Mouse (Mus musculus) forebrain, embryonic 12.5 days (tissue): ENCODE results near the gene Aurkaip1. TPM values are rescaled to one million over a fixed set of nuclear protein-coding genes. Genes with fewer than 3 reads are reported as not detected.

Source experiments
- ATAC-seq: fragments of 200-750 bp; cut with Nextera tagmentation; 2 replicates; pipeline ENCODE4 v1.8.0; 2017; ENCODE audit warnings: moderate TSS enrichment; ENCODE audit not compliant: low FRiP score
- H3K27ac ChIP-seq: fragments of 300-500 bp; sonication (generic); 2 replicates; pipeline ENCODE4 v1.5.1; 2016; ENCODE audit warnings: mild to moderate bottlenecking
- H3K27me3 ChIP-seq: fragments of 300-500 bp; sonication (generic); 2 replicates; pipeline ENCODE4 v1.6.1; 2016; ENCODE audit warnings: mild to moderate bottlenecking
- H3K36me3 ChIP-seq: fragments of 300-500 bp; sonication (generic); replicated peaks from 2 replicates; pipeline ENCODE4 v1.6.1; 2016; ENCODE audit warnings: mild to moderate bottlenecking
- H3K4me1 ChIP-seq: fragments of 300-500 bp; sonication (generic); 2 replicates; pipeline ENCODE4 v1.6.1; 2016
- H3K4me2 ChIP-seq: fragments of 300-500 bp; sonication (generic); 2 replicates; pipeline ENCODE4 v1.6.1; 2016; ENCODE audit warnings: mild to moderate bottlenecking, moderate library complexity
- H3K4me3 ChIP-seq: fragments of 300-500 bp; sonication (generic); replicated peaks from 2 replicates; pipeline ENCODE4 v1.5.1; 2016; ENCODE audit warnings: mild to moderate bottlenecking
- H3K9ac ChIP-seq: fragments of 300-500 bp; sonication (generic); 2 replicates; pipeline ENCODE4 v1.6.1; 2016; ENCODE audit warnings: mild to moderate bottlenecking
- H3K9me3 ChIP-seq: fragments of 300-500 bp; sonication (generic); 2 replicates; pipeline ENCODE4 v1.6.1; 2016
- WGBS: fragments of 180-500 bp; shearing (Covaris S2); methylation state at CpG from one replicate; pipeline ENCODE4 v1.1.7; 2016; 5-methylcytosine and 5-hydroxymethylcytosine counted together
- polyA plus RNA-seq: library from polyadenylated mRNA; unstranded; fragments of >200 nt; fragmentation: Nextera tagmentation; extraction: Ambion mirVana; gene quantifications from 2 replicates; pipeline ENCODE4 v1.2.1, GENCODE M21; 2016

Aurkaip1 gene
- polyA plus RNA-seq, 1 experiment from 2014 or later, result 131 TPM

DNA sequence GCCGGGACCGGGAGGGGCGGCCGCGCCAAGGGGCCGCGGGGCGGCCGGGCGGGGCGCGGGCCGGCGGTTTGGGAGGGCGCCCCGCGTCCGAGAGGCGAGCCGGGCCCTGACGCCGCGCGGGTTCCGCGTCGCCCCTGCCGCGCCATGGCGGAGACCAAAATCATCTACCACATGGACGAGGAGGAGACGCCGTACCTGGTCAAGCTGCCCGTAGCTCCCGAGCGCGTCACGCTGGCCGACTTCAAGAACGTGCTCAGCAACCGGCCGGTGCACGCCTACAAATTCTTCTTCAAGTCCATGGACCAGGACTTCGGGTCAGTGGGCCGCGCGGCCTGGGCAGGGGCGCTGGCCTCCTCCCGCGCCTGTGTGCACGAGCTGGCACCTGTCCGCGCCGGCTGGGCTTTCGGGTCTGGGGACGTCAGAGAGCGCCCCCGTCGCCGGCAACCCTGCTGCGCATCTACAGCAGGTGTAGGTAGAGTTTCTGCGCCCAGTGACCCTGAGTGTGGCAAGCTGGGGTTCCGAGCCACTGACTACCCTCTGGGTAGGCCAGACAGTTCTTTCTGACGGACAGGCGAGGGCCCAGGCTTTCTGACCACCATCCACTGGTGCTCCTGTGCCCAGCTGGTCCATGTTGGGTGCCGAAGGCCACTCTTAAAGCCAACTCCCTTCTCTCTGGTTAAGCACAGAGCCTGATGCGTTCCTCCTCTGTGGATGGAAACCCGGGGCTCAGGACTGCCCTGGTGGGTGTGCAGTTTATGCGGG, 16.7 kb downstream of the Aurkaip1 start:
- H3K9ac ChIP-seq, result peak overlapping the region; percentile 90
- H3K9me3 ChIP-seq, result no peaks in the 10 kb centered on the region
- 2% methylated on average over 62 of the region's 69 CpGs for WGBS
- H3K36me3 ChIP-seq, result 0 out of 2 replicates have a peak, but pooled peaks cover under 1% of the 10 kb centered on the region
- H3K4me1 ChIP-seq, result peaks cover 33% of the 10 kb centered on the region
- peak overlapping the region; percentile 77 for H3K4me2 ChIP-seq
- H3K27ac ChIP-seq, result peak overlapping the region; percentile 68; the same call in 1 of the 2 replicates
- ATAC-seq, result peak; percentile 13
- peak overlapping the region; percentile 84 for H3K4me3 ChIP-seq
- 0 out of 2 replicates have a peak, but pooled peaks cover 2% of the 10 kb centered on the region for H3K27me3 ChIP-seq

DNA sequence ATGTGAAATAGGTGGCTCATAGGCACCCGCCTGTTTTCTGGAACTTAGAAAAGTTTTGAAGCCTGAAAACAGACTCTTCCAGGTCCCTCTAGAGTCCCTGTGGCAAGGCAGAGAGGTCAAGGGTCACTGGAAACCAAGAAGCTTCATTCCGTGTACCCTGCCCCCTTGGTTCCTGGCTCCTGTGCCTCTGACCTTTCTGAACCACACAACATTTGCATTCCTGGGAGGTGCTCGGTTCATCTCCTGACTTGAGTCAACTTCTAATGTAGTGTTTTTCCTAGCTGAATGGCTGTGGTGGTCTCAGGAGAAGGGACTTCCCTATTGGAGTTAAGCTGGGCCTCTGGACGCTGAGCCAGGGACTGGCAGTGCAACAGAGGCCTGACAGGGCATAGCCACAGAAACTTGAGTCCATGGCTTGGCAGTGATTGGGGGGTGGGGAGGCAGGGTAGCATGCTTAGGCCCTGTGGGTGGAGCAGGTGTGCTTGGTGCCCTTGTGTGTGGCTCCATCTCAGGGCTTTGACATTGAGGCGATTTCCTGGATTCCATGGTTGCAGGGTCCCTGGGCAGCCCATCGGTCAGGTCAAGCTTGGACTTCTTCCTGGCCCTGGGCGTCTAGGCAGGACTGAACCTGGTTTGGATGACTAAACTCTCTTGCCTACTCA, 17.5 kb downstream of the Aurkaip1 start:
- Histone ChIP-seq H3K4me1 (peaks cover 33% of the 10 kb centered on the region), H3K4me2 (peak overlapping the region; percentile 77), H3K4me3 (peak overlapping the region; percentile 84), H3K9me3 (no peaks in the 10 kb centered on the region), H3K27ac (no peak overlapping the region), H3K36me3 (0 out of 2 replicates have a peak, but pooled peaks cover 7% of the 10 kb centered on the region), H3K27me3 (no peaks in the 10 kb centered on the region), H3K9ac (peak overlapping the region; percentile 90)
- WGBS, result 62% methylated on average over 7 of the region's 7 CpGs
- no peak for ATAC-seq

DNA sequence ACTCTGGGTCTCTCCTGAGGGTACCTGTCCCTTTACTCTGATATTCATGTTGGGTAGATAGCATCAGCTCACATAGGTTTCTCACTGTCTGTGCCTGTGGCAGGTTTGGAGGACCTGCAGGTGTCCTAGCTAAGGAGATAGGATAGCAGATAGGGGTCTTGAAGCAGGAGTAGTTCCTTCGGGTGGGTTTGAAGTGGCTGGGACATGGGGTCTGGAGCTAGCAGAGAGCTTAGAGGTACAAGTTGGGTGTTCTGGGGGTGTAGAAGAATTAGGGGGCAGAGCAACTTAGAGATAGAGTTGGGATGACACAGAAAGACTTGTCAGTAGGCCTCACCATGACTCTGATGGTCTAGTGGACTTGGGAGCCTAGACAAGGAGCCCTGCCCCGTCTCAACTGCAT, 18.3 kb downstream of the Aurkaip1 start:
- H3K27ac ChIP-seq, result no peak overlapping the region
- H3K27me3 ChIP-seq, result no peaks in the 10 kb centered on the region
- peaks cover 33% of the 10 kb centered on the region for H3K4me1 ChIP-seq
- H3K36me3 ChIP-seq, result peaks cover 15% of the 10 kb centered on the region
- no peaks in the 10 kb centered on the region for H3K9me3 ChIP-seq
- WGBS, result 91% methylated on average over 2 of the region's 2 CpGs
- 0 out of 2 replicates have a peak overlapping the region, but pooled peaks have one; percentile 90 for H3K9ac ChIP-seq
- H3K4me2 ChIP-seq, result peak overlapping the region; percentile 77
- ATAC-seq, result no peak
- no peak overlapping the region for H3K4me3 ChIP-seq

DNA sequence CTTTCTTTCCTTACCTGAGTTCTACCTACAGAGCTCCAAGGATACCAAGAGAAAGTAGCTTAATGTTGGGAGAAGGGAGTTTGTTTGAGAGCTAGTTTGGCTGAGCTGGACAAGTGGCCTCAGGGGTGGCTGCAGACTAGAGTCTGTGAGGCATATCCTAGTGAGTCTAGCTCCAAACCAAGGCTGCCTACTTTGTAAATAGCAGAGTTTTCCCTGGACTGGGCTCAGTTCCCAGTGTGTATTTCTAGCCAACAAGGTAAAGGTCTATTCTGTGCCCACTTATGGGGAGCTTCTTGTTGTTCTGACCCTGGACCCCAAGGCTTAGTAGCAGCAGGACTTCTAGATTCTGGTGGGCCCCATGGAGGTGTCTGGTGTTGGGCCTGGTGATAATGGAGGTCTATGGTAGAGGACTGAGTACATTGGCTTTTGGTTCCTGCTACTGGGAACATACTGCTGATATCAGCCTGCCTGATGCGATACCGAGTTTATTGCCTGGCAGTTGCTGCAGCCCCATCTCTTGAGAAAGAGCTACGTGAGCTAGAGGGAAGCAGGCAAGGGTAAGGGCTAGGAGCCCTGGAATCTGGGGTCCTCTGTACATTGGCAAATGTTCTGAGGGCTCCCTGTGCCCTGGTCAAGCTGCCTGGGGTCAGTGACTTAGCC, 18.9 kb downstream of the Aurkaip1 start:
- 92% methylated on average over 3 of the region's 3 CpGs for WGBS
- H3K4me2 ChIP-seq, result 0 out of 2 replicates have a peak overlapping the region, but pooled peaks have one; percentile 77
- 0 out of 2 replicates have a peak overlapping the region, but pooled peaks have one; percentile 90 for H3K9ac ChIP-seq
- H3K36me3 ChIP-seq, result peaks cover 20% of the 10 kb centered on the region
- no peaks in the 10 kb centered on the region for H3K27me3 ChIP-seq
- no peak overlapping the region for H3K4me3 ChIP-seq
- no peaks in the 10 kb centered on the region for H3K9me3 ChIP-seq
- peaks cover 33% of the 10 kb centered on the region for H3K4me1 ChIP-seq
- no peak overlapping the region for H3K27ac ChIP-seq
- ATAC-seq, result no peak

DNA sequence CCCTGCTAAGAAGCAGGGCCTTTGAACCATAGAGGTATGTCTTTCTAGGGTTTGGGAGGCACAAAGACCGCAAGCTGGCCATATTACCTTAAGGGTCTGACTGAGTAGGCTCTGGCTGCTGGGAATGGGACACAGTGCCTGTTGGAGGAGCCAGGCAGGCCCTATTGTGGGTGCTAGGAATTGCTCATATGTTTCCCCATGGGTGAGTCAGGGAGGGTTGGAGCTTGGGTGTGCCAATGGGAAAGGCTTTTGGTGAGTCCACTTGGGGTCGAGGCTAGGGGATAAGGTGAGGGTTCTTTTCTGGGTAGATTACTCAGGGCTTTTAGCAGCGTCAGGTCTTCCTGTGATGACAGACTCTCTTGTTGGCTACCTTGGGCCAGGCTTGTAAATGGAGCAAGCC, 20.3 kb downstream of the Aurkaip1 start:
- no peaks in the 10 kb centered on the region for H3K9me3 ChIP-seq
- H3K9ac ChIP-seq, result no peak overlapping the region; the same call in 1 of the 2 replicates
- H3K27ac ChIP-seq, result no peak overlapping the region
- no peak overlapping the region for H3K4me2 ChIP-seq
- no peaks in the 10 kb centered on the region for H3K27me3 ChIP-seq
- peaks cover 32% of the 10 kb centered on the region for H3K4me1 ChIP-seq
- H3K36me3 ChIP-seq, result peaks cover 35% of the 10 kb centered on the region
- ATAC-seq, result no peak
- no peak overlapping the region for H3K4me3 ChIP-seq
- 91% methylated on average over 3 of the region's 3 CpGs for whole genome bisulfite sequencing

DNA sequence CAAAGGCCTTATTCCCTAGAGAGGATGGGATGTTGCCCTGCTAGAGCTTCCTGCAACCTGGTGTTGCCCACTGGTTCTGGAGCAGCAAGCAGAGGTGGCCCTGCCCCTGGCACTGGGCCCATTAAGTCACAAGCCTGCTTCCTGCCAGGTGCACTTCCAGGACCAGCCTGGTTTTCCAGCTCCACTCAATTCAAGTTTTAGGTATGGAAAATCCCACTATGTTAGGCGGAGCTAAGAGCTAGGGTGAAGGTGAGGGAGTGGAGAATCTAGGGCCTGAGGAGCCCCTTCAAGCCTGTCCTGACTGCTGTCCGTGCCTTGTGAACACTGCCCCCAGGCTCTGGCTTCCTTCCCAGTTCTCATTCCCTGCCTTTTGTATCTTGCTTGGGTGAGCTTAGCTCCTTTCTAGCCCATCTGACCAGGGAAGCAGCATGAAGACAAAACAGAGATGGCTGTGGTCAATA, 20.9 kb downstream of the Aurkaip1 start:
- 89% methylated on average over 2 of the region's 2 CpGs for whole genome bisulfite sequencing
- Histone ChIP-seq H3K9me3 (no peaks in the 10 kb centered on the region), H3K4me1 (peaks cover 26% of the 10 kb centered on the region), H3K4me2 (no peak overlapping the region), H3K36me3 (peaks cover 41% of the 10 kb centered on the region), H3K27ac (peak overlapping the region; percentile 25; the same call in 1 of the 2 replicates), H3K9ac (peak overlapping the region; percentile 17; the same call in 1 of the 2 replicates), H3K27me3 (no peaks in the 10 kb centered on the region), H3K4me3 (no peak overlapping the region)
- no peak for ATAC-seq

DNA sequence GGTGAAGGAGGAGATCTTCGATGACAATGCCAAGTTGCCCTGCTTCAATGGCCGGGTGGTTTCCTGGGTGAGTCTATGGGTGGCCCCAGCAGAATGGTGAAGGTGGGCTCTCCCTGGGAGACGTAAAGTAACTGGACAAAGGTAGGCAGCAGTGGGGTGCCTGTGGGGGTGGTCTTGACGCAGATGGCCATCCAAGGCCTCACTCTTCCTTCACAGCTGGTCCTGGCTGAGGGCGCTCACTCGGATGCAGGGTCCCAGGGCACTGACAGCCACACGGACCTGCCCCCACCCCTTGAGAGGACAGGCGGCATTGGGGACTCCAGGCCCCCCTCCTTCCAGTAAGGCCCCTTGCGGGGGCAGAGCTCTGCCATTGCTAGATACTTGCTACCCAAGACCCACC, 22.3 kb downstream of the Aurkaip1 start:
- peaks cover 55% of the 10 kb centered on the region for H3K36me3 ChIP-seq
- 90% methylated on average over 9 of the region's 9 CpGs for WGBS

DNA sequence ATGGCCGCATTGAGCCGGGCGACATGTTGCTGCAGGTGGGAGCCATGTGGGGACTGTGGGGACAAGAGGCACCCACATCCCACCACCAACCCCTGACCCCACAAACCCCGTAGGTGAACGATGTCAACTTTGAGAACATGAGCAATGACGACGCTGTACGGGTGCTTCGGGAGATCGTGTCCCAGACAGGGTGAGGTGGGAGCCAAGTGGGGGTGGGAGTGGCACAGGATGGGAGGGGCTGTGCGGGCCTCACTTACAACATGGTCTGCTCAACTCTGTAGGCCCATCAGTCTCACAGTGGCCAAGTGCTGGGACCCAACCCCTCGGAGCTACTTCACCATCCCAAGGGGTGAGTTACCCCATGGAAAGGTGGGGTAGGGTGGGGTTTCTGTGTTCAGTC, 23.9 kb downstream of the Aurkaip1 start:
- 93% methylated on average over 12 of the region's 12 CpGs for WGBS
- Histone ChIP-seq H3K9me3 (no peaks in the 10 kb centered on the region), H3K27me3 (no peaks in the 10 kb centered on the region), H3K4me2 (no peak overlapping the region), H3K36me3 (peaks cover 71% of the 10 kb centered on the region), H3K4me1 (peaks cover 5% of the 10 kb centered on the region), H3K9ac (no peak overlapping the region), H3K4me3 (no peak overlapping the region), H3K27ac (no peak overlapping the region)
- ATAC-seq, result no peak

More for the DNA sequence above, 22.3 kb downstream of the Aurkaip1 start:
- Histone ChIP-seq H3K4me2 (no peak overlapping the region), H3K27me3 (no peaks in the 10 kb centered on the region), H3K9me3 (no peaks in the 10 kb centered on the region), H3K9ac (no peak overlapping the region), H3K27ac (no peak overlapping the region), H3K4me3 (no peak overlapping the region), H3K4me1 (peaks cover 21% of the 10 kb centered on the region)
- ATAC-seq, result no peak

DNA sequence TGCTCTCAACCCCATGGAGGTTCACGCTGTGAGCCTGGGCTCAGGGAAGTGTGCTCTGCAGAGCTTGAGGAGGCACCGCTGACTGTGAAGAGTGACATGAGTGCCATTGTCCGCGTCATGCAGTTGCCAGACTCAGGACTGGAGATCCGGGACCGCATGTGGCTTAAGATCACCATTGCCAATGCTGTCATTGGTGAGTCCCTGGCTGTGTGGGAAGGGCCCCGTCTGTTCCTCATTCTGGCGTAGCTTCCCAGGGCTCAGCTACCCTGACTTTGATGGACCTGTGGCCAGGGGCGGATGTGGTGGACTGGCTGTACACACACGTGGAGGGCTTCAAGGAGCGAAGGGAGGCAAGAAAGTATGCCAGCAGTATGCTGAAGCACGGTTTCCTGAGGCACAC, 25.0 kb downstream of the Aurkaip1 start:
- 90% methylated on average over 12 of the region's 12 CpGs for WGBS
- Histone ChIP-seq H3K9me3 (no peaks in the 10 kb centered on the region), H3K27ac (no peak overlapping the region), H3K4me2 (no peak overlapping the region), H3K4me3 (no peak overlapping the region), H3K36me3 (peaks cover 82% of the 10 kb centered on the region), H3K9ac (no peak overlapping the region), H3K27me3 (no peaks in the 10 kb centered on the region), H3K4me1 (no peaks in the 10 kb centered on the region)
- ATAC-seq, result no peak

DNA sequence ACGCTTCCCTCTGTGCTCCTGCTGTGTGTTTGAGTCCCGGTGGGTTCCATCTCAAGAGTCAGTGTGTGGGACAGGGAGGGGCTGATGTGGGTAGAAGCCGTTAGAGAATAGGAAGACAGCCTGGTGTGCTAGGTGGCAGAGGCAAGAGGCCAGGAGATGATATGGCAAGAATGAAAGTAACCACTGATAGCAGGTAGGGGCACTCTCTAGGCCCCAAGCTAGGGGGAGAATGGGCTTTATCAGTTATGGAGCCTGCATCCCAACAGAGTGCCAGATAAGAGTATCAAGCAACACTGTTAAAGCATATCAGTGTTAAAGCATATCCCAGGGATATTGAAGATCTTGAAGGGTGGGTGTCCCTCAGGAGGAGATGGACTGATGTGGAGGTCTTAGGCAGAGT, 25.8 kb downstream of the Aurkaip1 start:
- Histone ChIP-seq H3K36me3 (peaks cover 88% of the 10 kb centered on the region), H3K27ac (no peak overlapping the region), H3K4me2 (no peak overlapping the region), H3K4me1 (no peaks in the 10 kb centered on the region), H3K9ac (no peak overlapping the region), H3K9me3 (no peaks in the 10 kb centered on the region), H3K27me3 (no peaks in the 10 kb centered on the region), H3K4me3 (no peak overlapping the region)
- WGBS, result 83% methylated on average over 3 of the region's 3 CpGs
- no peak for ATAC-seq

DNA sequence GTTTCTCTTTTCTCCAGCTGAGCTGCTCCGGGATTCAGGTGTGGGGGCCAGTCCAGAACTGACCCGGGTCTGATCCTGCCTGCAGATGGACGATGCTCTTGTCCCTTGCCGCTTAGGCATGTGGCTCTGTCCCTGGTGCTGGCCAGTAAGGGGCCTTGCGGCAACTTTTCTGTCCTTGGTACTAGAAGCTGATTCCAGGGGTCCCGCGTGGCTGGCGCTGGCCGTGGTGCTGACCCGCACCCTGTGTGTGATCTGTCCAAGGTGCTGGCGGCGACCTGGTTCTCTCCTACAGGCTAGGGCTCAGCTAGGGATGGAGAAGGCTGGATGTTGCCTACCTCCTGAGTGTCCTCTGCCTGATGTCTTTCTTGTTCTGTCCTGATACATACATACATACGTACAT, 28.2 kb downstream of the Aurkaip1 start:
- 30% methylated on average over 13 of the region's 13 CpGs for WGBS
- no peaks in the 10 kb centered on the region for H3K4me1 ChIP-seq
- H3K4me3 ChIP-seq, result no peak overlapping the region
- peaks cover 74% of the 10 kb centered on the region for H3K36me3 ChIP-seq
- no peaks in the 10 kb centered on the region for H3K27me3 ChIP-seq
- no peak for ATAC-seq
- no peak overlapping the region for H3K9ac ChIP-seq
- H3K4me2 ChIP-seq, result no peak overlapping the region
- H3K9me3 ChIP-seq, result no peaks in the 10 kb centered on the region
- no peak overlapping the region for H3K27ac ChIP-seq

DNA sequence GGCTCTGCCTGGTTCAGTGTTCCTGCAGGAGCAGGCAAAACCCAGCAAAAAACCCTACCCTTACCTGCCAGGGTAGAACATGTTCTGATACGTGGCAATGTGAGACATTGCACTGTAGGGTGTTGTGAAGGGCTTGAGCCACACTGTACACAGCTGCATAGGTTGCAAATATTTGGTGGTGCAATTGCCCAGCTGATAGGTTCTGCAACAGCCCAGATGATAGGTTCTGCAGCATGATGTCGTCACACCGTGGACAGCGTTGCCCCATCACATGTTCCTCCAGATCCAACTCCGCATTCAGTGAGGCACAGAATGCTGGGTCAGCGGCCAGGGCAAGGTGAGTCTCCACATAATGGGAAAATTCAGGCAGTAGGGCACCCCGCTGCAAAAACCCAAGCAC, 30.7 kb downstream of the Aurkaip1 start:
- no peaks in the 10 kb centered on the region for H3K9me3 ChIP-seq
- no peak overlapping the region for H3K4me2 ChIP-seq
- H3K36me3 ChIP-seq, result peaks cover 72% of the 10 kb centered on the region
- WGBS, result 92% methylated on average over 7 of the region's 7 CpGs
- H3K27me3 ChIP-seq, result no peaks in the 10 kb centered on the region
- no peak overlapping the region for H3K4me3 ChIP-seq
- ATAC-seq, result no peak
- H3K4me1 ChIP-seq, result no peaks in the 10 kb centered on the region
- H3K27ac ChIP-seq, result no peak overlapping the region
- H3K9ac ChIP-seq, result no peak overlapping the region
